Mouse (Mus musculus) cerebellum, adult 11-12 months (tissue): Measurements from ENCODE around the gene Slc13a5.

Experiments used
- DNase-seq: peaks from one replicate; pipeline ENCODE4 v3.0.0; 2022

Gene Slc13a5

DNA sequence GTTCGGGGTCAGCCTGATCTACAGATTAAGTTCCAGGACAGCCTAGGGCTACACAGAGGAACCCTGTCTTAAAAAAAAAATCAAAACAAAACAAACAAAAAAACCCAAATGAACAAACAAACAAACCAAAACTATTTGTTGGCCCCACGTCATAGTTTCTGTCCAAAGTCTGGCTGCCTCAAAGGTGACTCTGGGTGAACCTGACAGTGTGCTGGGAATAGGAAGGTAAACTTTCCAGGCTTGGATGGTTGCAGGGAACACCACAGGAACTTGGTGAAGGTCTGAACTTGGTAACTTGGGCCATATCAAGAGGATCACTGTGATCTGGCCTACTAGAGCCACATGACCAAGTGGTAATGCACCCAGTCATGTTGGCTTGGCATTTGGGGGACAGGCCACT, 10.6 kb downstream of the Slc13a5 start:
- DNase-seq, result no peak

DNA sequence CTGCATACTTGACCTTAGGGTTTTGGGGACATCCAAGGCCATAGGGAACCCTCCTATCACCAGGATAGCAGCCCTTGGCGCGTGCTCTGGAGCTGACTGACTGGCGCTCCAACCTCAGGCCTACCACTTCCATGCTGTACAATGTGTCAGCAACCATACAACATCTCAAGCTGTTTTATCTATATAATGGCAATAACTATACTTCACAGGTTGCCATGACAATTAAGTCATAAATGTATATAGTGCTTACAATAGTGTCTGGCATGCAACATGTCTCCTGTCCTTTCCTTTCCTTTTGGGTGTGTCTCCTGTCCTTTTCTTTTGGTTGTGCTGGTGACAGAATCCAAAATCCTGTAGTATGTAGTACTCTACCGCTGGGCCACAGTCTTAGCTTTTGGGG, 11.4 kb downstream of the Slc13a5 start:
- DNase-seq, result no peak

DNA sequence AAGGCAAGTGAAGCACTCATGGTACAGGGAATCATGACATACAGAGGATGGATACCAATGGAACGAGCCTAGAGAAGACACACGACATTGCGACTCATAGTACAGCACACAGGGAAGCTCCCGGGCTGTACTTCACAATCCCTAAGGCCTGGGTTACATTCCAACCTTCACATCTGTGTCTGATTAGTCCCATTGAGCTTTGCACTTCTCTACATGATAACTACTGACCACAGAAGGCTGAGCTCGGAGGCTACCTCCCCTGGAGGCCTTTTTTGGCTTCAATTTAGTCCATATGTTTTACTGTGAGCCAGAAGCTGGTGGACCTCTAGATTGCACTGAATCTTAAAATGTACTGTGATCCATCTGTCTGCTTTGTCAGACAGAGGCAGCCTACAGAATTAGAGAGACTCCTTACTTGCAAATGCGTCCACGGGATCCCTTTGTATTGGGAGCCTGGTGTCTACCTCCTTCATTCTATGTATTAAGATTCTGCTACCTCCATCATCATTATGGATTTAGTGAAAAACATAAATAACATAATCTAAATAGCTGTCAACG, 21.7 kb downstream of the Slc13a5 start:
- no peak for DNase-seq

DNA sequence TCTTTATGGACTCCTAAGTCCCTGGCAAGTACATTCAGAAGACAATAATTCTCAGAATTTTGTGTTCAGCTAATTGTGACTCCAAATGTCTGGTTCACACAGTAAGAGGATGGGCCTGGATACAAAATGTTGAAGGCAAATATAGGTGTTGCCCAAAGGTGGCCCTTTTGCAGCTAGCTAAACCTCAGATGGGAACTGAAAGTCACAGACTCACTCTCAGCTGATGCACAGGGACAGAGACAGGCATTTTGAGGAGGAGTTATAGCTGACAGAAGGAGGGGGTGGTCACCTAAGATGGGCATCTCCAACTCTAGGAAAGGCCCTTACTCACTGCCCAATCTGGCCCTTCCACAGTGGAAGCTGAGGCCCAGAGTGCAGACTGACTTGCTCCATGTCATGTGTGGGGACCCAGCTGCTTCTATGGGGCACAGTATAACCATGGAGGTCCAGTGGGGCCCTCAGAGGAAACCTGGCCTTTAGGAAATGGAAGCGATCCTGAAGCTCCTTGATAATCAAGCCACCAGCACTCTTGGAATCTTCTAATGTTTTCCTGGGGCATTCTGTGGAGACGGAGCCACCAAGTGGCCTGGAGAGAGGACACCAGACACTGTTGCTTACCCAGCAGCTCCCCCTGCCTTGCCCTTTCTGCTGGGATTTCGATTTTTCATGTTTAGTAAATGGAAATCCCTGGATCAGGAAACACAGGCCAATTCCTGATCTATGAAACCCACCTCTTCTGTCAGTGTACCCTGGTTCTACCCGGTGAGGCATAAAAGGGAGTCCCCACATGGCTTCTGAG, 26.8 kb downstream of the Slc13a5 start:
- no peak for DNase-seq

DNA sequence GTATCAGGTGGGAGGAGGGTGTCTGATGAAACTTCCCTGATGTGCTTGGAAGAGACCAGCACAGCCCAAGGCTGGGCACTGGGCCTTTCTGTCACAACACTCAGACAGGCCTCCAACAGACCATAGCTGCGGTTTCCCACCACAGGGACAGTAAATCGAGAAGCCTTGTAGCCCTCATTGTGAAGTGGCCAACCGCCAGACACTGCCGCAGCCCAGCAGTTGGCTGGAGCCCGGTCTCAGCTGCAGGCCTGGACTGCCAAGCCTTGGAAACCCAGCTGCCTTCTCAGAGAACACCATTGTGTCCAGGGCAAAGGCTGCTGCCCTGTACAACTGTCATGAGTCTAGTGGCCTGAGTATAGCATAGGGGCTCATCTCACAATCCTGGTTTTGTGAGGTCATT, 33.0 kb downstream of the Slc13a5 start:
- peak; percentile 23 for DNase-seq

DNA sequence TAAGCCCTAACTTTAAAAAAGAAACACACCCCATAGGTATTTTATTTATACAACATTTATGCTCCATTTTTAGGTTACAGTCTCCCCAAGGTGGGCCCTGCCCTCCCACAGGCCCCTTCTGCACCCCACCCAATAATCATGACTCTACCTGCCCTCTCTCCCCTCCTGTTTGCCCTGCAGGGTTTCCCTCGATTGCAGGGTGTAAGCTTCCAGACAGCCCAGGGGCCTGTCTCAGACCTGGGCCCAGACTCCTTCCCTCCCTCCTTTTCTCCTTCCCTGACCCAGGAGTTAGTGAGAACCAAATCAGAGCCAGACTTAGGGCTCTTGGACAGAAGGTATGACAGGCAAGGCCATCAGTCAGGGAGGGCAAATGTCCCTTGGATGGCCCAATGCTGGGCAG, 34.0 kb downstream of the Slc13a5 start:
- no peak for DNase-seq

DNA sequence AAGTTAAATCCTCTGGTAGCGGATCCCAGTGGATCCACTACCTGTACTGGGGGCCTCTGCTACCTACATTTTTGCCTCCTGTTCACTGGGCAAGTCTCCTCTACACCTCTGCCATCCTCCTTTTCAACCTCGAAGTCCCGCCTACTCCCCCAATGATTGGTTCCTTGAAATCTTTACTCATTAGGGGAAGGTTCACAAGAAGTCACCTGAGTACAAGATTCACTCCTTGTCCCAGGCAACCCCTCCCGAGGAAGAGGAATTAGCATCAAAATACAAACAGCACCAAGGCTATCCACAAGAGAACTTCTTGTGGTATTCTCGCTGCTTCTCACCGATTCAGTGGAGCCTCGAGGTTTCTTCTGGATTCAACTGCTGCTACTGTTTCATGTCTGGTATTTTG, 35.0 kb downstream of the Slc13a5 start:
- no peak for DNase-seq

DNA sequence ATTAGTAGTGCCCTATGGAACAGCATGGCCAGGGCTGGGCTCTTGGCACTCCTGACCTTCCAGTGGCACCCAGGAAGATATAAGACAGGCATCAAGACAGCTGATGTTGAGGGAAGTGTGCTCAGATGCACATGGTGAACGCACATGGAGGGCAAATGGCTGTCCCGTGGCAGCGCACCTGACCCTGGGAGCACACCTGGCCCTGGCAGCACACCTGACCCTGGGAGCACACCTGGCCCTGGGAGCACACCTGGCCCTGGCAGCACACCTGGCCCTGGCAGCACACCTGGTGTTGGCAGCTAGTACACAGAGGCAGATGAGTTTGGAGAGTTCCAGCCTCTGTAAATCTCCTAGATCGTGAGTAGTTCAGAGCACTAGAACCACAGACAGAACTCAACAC, 38.5 kb downstream of the Slc13a5 start:
- DNase-seq, result no peak

DNA sequence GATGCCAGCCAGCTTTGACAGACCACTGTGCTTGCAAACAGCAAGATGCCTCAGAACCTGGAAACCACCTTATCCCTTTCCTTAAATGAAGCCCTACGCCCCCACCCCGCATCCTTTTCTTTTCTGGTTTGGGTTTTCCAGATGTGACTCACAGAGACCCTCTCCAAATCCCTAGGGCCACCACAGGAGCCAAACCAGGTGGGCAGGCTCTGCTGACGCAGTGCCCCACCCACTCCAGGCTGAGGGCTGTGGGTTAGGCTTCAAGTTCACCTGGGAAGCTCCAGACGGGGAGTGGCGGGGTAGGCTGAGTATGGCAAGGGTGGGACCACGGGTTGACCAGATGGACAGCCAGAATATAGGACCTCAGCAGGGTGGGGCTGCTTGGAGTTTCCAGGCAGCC, 40.1 kb downstream of the Slc13a5 start:
- DNase-seq, result no peak

DNA sequence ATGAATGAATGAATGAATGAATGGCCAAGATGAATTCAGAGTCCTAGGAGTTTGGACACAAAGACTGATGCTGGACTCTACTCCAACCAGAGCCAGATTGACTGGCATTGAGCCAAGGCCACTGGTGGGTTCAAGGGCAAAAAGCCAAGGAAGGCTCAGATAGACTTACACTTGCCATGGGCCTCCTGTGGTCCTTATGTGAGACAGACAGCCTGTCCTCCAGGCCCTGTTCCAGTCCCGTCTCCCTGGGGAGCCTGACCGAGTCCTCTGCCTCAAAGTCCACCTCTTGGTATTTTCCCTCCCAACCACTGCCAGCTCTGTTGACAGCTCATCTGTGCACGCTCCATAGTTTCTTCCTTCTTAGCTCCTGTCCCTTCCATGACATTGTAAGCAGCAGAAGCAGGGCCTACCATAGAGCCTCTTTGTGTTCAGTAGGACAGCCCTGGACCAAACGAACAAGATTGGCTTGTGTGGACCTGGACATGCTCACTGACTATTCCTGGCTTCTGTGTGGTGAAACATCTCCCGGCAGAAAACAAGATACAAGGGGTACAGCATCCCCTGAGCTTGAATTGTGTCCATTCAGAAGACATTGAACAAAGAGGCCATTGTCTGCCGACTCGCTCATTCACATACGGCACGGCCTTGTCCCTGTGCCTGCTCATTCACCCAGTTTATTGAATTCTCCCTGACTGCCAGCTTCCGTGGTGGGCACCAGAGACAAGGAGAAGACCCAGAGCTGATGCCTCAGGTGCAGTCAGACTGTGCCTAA, 40.8 kb downstream of the Slc13a5 start:
- DNase-seq, result peak; percentile 74

DNA sequence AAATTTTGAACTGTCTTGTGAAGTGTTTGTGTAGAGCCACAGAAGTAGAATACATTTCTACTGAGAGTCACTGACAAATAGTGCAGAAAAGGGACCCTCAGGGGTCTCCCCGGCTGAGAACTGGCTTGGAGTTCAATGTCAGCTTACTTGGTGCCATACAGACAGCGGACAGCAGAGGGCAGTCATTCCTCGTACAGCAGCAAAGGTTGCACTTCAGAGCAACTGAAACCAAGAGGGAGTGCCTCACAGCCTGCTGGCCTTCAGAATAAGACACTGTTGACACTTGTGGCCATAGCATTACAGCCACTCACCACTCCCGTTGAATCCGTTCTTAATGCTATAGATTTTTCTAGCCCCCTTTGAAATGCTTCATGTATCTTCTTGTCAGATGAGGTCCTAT, 42.2 kb downstream of the Slc13a5 start:
- DNase-seq, result peak; percentile 63

DNA sequence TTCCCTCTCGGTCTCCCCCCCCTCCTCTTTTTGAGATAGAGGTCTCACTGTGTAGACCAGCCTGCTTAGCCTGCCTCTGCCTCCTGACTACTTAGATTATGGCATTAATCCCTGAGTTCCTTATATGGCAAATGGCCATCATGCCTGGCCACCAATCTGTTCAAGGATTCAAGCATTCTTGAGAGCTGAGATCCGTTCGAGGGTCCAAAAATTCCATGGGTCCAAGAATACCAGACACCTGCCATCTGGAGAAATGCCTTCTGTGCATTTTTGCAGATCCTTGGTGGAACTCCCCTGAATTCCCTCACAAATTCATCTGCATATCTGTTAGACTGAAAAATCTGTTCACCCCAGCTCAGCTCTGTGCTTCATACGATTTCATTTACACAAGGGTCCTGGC, 43.6 kb downstream of the Slc13a5 start:
- DNase-seq, result no peak

DNA sequence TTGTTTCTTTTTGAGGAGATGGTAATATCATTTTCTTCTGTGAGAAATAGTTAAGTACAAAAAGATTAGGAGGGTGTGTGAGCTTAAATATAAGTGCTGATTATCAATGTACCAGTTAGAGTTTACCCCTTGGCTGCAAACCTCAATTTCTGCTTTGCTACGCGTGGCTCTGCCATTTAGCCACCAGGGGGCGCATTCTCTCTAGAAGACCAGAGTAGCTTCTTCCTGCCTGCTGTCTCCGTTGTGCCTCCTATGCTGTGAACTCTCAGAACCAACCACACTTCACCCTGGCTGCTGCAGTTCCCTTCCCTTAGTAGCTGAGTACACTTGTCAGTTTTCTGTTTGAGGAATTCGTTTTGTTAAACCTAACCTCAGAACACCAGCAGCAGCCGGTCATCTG, 45.7 kb downstream of the Slc13a5 start:
- DNase-seq, result peak; percentile 46

DNA sequence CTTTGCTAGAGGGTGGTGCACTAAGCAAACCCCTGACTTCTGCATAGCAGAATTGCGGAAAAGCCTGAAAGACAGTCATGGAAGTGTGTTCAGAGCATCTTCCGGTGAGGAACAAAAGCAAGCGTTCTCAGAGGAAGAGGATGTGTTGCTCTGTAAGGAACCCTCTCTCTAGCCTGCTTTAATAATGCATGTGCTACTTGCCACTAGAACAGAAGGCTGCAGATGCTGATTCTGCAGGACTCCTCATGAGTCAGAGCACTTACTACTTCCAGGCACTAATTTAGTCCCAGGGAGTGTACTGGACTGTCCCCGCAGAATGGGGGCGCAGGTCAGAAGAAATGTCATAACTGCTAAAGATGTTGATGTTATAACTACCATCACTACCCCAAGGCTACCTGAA, 49.9 kb downstream of the Slc13a5 start:
- no peak for DNase-seq

DNA sequence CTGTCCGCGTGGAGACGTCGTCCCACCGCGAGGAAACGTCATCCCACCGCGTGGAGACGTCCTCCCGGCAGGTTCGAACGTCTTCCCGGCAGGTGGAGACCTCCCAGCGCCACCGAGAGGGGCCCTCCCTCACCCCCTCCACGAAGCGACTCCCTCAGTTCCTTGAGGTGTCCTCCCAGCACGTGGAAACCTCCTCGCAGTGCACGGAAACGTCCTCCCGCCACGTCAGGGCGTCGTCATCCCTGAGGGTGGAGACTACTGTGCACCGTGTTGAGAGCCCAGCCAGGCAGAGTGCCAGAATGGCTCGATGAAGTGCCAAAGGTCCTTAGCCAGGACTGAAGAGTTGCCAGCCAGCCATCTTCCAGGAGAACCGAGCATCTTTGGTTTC, 51.6 kb downstream of the Slc13a5 start, which contains the start of gene Med31:
TSS of gene Med31 (minus strand) at position 183 of the 388 bp plus-strand sequence.
- DNase-seq, result peak; percentile 90

DNA sequence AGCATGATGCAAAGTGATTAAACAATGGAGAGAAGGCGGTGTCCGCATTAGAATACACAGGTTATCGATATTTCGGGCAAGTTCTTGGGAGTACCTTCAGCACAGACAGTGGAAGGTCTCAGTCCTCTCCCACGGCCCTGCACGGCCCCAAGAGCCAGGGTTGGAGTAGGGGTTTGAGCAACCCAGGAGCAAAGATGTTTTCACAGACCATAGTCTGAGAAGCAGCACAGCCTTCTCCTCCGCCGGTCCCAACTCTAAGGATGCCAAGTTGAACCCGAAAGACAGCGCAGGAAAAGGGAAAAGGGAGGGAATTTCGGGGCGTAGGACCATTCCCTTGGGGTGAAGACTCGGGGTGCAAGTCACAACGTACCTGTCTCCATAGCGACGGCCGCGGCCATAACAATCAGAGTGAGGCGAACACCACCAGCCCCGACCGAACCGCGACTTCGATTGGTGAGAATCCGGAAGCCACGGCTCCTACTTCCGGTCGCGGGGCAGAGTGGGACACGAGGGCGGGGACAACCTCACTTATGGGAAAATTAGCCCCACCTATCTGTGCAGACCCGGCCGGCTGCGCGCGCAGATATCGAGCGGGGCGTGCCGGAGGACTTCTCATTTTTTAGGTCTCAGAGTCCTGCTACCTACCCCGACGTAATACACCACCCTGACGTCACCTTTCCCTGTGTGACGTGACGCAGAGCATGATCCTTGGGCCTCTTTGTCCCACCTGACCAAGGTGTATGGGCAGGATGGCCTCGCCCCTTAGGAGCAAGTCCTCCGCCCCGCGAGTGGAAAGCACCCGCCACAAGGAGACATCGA, 52.2 kb downstream of the Slc13a5 start:
- peak; percentile 93 for DNase-seq

DNA sequence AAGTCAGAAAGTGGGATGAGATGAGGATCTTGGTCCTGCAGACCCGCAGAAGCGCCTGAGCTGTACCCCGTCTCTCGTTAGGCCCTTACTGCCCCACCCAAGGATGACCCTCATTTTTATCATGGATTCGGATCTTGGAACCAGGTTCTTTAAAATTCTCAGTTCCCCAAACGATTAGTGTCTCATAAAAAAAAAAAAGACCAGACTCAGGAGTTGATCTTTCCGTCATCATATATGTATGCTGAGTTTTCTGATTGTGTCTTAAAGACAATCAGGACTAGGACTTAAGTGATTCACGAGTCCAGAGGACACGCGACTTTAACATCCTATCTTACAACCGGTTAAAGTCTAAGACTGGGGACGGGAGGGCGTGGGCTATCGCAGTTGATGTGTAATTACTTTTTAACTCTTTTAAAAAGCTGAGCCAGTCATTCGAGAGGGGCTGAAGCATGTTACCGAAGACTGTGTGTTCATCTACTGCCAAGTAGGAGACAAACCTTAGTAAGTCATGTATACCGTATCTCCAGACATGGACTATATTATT, 59.1 kb downstream of the Slc13a5 start:
- no peak for DNase-seq

DNA sequence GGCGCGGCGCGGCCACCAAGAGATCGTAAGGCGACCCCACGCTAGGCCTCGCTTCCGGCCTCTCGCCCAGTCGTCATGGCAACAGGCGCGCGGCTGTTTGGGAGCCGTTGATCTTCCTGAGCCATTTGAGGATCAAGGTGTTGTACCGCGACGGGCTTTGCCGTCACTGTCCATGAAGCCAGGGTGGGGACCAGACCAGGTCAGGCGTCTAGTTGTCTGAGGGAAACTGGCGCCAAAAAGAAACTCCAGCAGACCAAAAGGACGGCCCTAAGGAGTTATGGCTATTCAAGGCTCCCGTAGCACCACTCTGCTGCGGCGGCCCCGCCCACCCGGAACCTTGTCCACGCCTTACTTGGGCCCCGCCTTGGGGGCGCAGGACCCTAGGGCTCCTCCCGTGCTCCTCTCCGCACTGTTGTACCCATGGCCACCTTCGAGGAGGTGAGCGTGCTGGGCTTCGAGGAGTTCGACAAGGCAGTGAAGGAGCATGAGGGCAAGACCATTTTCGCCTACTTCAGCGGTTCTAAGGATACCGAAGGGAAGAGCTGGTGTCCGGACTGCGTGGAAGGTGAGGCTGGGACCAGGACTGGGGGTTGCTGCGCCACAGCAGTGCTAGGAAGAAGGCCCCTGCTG, 59.7 kb downstream of the Slc13a5 start, which contains the start of the genes 4933427D14Rik and Txndc17:
TSS of gene 4933427D14Rik (minus strand) at position 256 of the 630 bp plus-strand sequence.
TSS of gene Txndc17 (plus strand) at position 344 of the 630 bp plus-strand sequence.
- peak; percentile 83 for DNase-seq

DNA sequence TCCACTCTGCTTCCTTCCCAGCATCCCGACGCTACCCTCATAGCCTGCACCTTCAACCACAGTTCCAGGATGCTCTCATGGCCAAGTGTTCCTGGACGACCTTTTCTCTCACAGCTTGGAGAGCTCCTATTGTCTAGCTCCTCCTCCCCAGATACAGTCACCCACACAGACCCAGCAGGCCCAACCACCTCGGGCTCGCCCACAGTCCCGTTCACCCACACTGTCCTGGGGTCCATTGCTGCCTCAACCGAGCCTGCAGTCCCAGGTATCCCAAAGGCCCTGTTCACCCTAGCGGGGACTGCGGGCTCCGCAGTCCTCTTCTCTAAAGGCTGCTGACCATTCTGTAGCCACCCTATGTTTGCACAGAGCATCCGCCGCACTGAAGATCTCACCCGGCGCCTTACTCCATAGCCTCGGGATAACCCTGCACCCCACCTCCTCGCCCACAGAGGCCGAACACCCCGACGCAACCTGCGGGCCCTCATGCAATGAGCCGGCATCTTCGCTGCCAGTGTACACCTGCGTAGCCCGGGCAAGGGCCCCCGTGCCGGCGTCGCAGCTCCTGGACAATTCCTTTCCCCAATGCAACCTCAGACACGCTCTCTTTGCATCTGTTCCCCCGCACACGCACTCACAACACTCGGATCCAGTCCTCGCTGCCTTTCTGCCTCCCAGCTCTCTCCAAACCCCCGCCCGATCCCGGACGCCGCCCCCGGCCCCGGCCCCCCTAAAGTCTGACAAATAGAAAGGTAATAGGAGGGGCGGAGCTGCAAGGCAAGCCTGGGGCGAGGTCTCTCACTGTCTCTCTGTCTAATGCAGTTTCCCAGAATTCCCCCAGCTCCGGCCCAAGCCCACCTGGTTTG, 60.5 kb downstream of the Slc13a5 start, which contains the start of gene Gm43951:
TSS of gene Gm43951 (minus strand) at position 500 of the 863 bp plus-strand sequence.
- peak; percentile 54 for DNase-seq

DNA sequence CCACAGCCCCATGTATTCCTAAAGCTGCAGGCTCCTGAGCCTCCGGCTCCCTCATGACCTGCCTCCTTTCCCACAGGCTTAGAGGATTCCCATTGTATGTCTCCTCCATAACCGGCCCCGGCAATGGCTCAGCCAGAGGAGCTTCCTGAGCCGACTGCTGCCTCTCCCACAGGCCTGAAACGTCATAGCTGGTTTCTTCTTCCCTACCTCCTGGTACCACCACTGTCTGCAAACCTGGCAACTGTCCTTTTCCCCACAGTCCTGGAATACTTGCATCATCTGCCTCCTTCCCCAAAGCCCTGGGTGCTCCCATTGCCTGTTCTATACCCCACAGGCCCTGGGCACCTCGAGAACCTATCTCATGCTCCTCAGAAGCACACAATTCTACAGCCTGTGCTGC, 61.8 kb downstream of the Slc13a5 start:
- peak; percentile 31 for DNase-seq

DNA sequence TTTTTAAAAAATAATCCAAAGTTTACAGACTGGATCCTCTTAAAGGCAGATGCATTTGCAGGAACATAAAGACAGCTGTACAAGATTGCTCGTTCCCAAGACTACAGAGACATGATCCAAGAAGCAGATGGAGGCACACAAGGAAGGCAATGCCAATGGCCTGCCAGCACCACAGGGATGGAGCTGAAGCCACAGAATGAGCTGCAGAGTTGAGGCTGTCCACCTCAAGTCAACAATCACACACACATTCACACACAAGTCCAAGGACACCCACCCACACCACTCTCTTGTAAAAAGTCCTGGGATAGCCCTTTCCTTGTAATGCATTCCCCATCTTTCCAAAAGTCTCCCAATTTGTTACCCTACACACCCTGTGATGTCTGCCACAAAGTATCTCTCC, 63.6 kb downstream of the Slc13a5 start:
- peak; percentile 53 for DNase-seq
